ENCODE assay signal across 8 mouse cellular contexts in genomic region chr9:65021887-65022579, GRCm38 (mm10). TPM values are rescaled to one million over a fixed set of nuclear protein-coding genes. Genes with fewer than 3 reads are reported as not detected.
DNase-seq lines count a peak whose midpoint lies in the region; ATAC-seq lines count a peak whose summit lies in the region.

No protein-coding gene starts in this region.

- ATAC-seq in kidney, embryonic 16.5 days (ENCODE audit: low FRiP score, low TSS enrichment) = peak; percentile 28; the same call in 1 of the 2 replicates

- peak overlapping the region; percentile 94 for H3K4me3 ChIP-seq in kidney, embryonic 16.5 days (ENCODE audit: low read length)
- peak overlapping the region; percentile 64 for H3K4me3 ChIP-seq in brown adipose tissue, adult 24 weeks (ENCODE audit: insufficient read depth, low read depth, low read length)
- peak overlapping the region; percentile 99 for H3K4me3 ChIP-seq in hindbrain, embryonic 10.5 days
- peak overlapping the region; percentile 93 for H3K4me3 ChIP-seq in midbrain, embryonic 10.5 days

- no peaks in the 10 kb centered on the region for H3K36me3 ChIP-seq in kidney, embryonic 16.5 days (ENCODE audit: insufficient read depth, low read length)
- no peaks in the 10 kb centered on the region for H3K36me3 ChIP-seq in hindbrain, embryonic 10.5 days
- H3K36me3 ChIP-seq in midbrain, embryonic 10.5 days = no peaks in the 10 kb centered on the region

- DNase-seq in kidney, postnatal 25 days = no peak
- no peak for DNase-seq in hindbrain, embryonic 10.5 days (ENCODE audit: low spot score)
- peak; percentile 24 for DNase-seq in midbrain, embryonic 10.5 days (ENCODE audit: low spot score)
- DNase-seq in natural killer cell, adult 2 months (ENCODE audit: low spot score in 2 of 2) = no peak
- DNase-seq in thymus, postnatal 36 days = no peak
- DNase-seq in left cerebral cortex, adult 11 months (ENCODE audit: low spot score) = no peak

- peaks cover 19% of the 10 kb centered on the region for H3K4me1 ChIP-seq in kidney, embryonic 16.5 days (ENCODE audit: insufficient read depth, low read length)
- peaks cover 3% of the 10 kb centered on the region; the same call in 1 of the 2 replicates for H3K4me1 ChIP-seq in brown adipose tissue, adult 24 weeks (ENCODE audit: control insufficient read depth, insufficient read depth, insufficient read length, low read length)
- H3K4me1 ChIP-seq in hindbrain, embryonic 10.5 days (replicated peaks) = peaks cover 52% of the 10 kb centered on the region
- H3K4me1 ChIP-seq in midbrain, embryonic 10.5 days = peaks cover 56% of the 10 kb centered on the region

- H3K27ac ChIP-seq in kidney, embryonic 16.5 days (ENCODE audit: low read length) = peak overlapping the region; percentile 72; the same call in 1 of the 2 replicates
- H3K27ac ChIP-seq in brown adipose tissue, adult 24 weeks (replicated peaks; ENCODE audit: low read depth, low read length) = peak overlapping the region; percentile 88
- peak overlapping the region; percentile 97 for H3K27ac ChIP-seq in hindbrain, embryonic 10.5 days
- H3K27ac ChIP-seq in midbrain, embryonic 10.5 days (replicated peaks) = peak overlapping the region; percentile 95

- no peaks in the 10 kb centered on the region for H3K9me3 ChIP-seq in kidney, embryonic 16.5 days (ENCODE audit: low read length)
- no peaks in the 10 kb centered on the region for H3K9me3 ChIP-seq in hindbrain, embryonic 10.5 days
- H3K9me3 ChIP-seq in midbrain, embryonic 10.5 days (replicated peaks) = no peaks in the 10 kb centered on the region

- peak overlapping the region; percentile 93 for H3K9ac ChIP-seq in kidney, embryonic 16.5 days (replicated peaks; ENCODE audit: low read length)

- 14% methylated on average over 9 of the region's 9 CpGs for WGBS in kidney, embryonic 16.5 days
- WGBS in hindbrain, embryonic 10.5 days = 27% methylated on average over 9 of the region's 9 CpGs
- WGBS in midbrain, embryonic 10.5 days = 22% methylated on average over 9 of the region's 9 CpGs

- H3K27me3 ChIP-seq in kidney, embryonic 16.5 days (ENCODE audit: insufficient read depth, low read length) = no peaks in the 10 kb centered on the region
- H3K27me3 ChIP-seq in hindbrain, embryonic 10.5 days (ENCODE audit: insufficient read depth, poor library complexity, severe bottlenecking) = no peaks in the 10 kb centered on the region
- peaks cover 14% of the 10 kb centered on the region for H3K27me3 ChIP-seq in midbrain, embryonic 10.5 days (ENCODE audit: low read depth, poor library complexity, severe bottlenecking)

- peak overlapping the region; percentile 73 for H3K4me2 ChIP-seq in kidney, embryonic 16.5 days (replicated peaks; ENCODE audit: low read depth, low read length)

RNA-seq across cellular contexts. Expression of gene Hacd3, which starts 0.5 kb away (rescaled TPM):
- 91.8 and 97.9 TPM in 2 replicates for polyA plus RNA-seq in kidney, embryonic 16.5 days (2015; fragmentation: Nextera tagmentation; extraction: Ambion mirVana)
- polyA plus RNA-seq in brown adipose tissue, adult 24 weeks (2012; ENCODE audit: insufficient read depth, insufficient read length, missing spikeins) = 16.4 and 16.9 TPM in 2 replicates
- polyA plus RNA-seq in hindbrain, embryonic 10.5 days (2016; fragmentation: Nextera tagmentation; extraction: Ambion mirVana) = 108 and 115 TPM in 2 replicates
- polyA plus RNA-seq in midbrain, embryonic 10.5 days (2016; fragmentation: Nextera tagmentation; extraction: Ambion mirVana) = 110 and 123 TPM in 2 replicates

RNA-seq across cellular contexts. Expression of gene Dpp8, which starts 10.2 kb away (rescaled TPM):
- polyA plus RNA-seq in kidney, embryonic 16.5 days (2015; fragmentation: Nextera tagmentation; extraction: Ambion mirVana) = 37.7 and 39.5 TPM in 2 replicates
- polyA plus RNA-seq in brown adipose tissue, adult 24 weeks (2012; ENCODE audit: insufficient read depth, insufficient read length, missing spikeins) = 44.6 and 55.5 TPM in 2 replicates
- polyA plus RNA-seq in hindbrain, embryonic 10.5 days (2016; fragmentation: Nextera tagmentation; extraction: Ambion mirVana) = 38.5 and 39.9 TPM in 2 replicates
- 37.6 and 44.4 TPM in 2 replicates for polyA plus RNA-seq in midbrain, embryonic 10.5 days (2016; fragmentation: Nextera tagmentation; extraction: Ambion mirVana)
